Mouse (Mus musculus) cerebellum, adult (tissue): Measurements from ENCODE around the gene Zfp408.
"Not testable (repeated sequence)": the region's sequence is repeated elsewhere in the genome, so short reads cannot be mapped to it uniquely, and the experiment has no call there.

Experiments
- ATAC-seq: cut with Nextera tagmentation; 2 replicates; pipeline ENCODE4 v1.9.2; 2017; ENCODE audit warnings: mild to moderate bottlenecking, moderate library complexity, mixed read lengths; ENCODE audit not compliant: insufficient number of reproducible peaks, low FRiP score, low TSS enrichment

Gene Zfp408

DNA sequence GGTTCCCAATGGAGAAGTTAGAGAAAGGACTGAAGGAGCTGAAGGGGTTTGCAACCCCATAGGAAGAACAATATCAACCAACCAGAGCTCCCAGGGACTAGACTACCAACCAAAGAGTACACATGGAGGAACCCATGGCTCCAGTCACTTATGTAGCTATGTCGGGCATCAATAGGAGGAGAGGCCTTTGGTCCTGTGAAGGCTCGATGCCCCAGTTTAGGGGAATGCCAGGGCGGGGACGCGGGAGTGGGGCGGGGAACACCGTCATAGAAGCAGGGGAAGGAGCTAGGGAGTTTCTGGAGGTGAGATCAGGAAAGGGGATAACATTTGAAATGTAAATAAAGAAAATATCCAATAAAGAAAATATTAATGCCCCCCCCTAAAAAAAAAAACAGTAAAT lies 26.2 kb downstream of the Zfp408 start:
- ATAC-seq = not testable (repeated sequence)

DNA sequence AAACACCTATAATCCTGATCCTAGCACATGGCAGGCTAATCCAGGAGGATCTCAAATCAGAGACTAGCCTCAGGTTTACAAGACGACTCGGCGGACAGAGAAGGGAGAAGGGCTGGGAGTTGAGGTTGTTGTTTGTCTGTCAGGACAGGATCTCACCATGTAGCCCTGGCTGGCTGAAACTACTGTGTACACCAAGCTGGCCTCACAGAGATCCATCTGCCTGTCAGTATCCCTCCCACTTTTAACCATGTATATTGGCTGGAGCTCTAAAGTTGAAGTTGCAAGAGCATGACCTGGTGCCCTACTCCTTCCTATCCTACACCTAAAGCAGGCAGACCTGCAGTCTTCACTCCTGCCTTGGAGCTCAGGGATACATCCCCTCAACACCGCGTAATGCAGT lies 27.2 kb downstream of the Zfp408 start:
- ATAC-seq = no peak

DNA sequence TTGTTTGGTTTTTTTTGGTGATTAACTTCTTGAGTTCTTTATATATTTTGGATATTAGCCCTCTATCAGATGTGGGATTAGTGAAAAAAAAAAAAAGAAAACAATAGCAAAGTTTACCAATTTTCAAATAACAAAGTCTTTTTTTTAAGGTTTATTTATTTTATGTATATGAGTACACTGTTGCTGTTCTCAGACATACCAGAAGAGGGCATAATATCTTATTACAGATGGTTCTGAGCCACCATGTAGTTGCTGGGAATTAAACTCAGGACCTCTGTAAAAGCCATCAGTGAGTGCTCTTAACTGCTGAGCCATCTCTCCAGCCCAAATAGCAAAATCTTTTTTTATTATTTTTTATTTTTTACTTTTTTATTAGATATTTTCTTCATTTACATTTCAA lies 40.2 kb downstream of the Zfp408 start:
- ATAC-seq = not testable (repeated sequence)

DNA sequence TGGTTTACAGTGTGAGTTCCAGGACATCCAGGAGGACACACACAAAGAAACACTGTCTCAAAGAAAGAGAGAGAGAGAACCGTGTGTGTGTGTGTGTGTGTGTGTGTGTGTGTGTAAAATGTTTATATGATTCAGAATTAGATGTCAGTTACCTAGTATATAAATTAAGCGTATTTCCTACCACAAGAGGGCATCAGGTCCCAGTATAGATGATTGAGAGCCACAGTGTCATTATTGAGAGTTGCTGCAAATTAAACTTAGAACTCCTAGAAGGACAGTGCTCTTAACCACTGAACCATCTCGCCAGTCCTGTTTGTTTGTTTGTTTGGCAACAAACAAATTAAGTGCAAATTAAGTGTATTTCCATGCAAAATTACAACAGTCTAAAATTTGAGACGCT lies 47.2 kb downstream of the Zfp408 start:
- ATAC-seq = no peak

DNA sequence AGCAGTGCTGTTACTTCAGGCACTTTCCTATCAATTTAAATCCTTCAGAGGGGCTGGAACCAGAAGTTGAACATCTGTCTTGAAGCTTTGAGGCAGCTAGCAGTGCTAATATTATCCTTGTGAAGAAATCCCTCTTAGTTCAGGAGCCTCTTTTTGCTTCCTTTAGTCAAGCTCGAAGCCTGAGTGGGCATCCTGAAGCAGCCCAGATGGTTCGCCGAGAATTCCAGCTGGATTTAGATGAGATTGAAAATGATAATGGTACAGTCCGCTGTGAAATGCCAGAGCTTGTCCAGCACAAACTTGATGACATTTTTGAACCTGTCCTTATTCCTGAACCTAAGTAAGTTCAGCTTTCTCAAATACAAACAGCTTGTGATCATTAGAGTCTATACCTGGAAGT lies 49.1 kb downstream of the Zfp408 start:
- ATAC-seq = no peak
